Mouse (Mus musculus): ENCODE measurements at regions not wholly inside any gene's neighbourhood (a gene's known extent, or its start where the extent isn't known, plus 50 kb on each side); places are given as distances from the start of the nearest gene placed in this dataset.

- no peak for DNase-seq
Observed at GRCm38 (mm10) chr13:46222031-46222430, 51.5 kb upstream of the Stmnd1 start.

- peak; percentile 61 for DNase-seq
Observed at GRCm38 (mm10) chr13:46218101-46218701, 55.3 kb upstream of the Stmnd1 start.

GRCm38 (mm10) chr13:46216954-46217838 is 56.3 kb upstream of the Stmnd1 start:
- DNase-seq, result no peak

- DNase-seq, result no peak
Observed at GRCm38 (mm10) chr13:46203551-46203950, 70.0 kb upstream of the Stmnd1 start.

- DNase-seq, result no peak
Observed at GRCm38 (mm10) chr13:46202586-46202985, 70.9 kb upstream of the Stmnd1 start.

- DNase-seq, result no peak
Observed at GRCm38 (mm10) chr13:46201029-46201599, 72.4 kb upstream of the Stmnd1 start.

GRCm38 (mm10) chr13:46193131-46193530 is 80.4 kb upstream of the Stmnd1 start:
- no peak for DNase-seq

- no peak for DNase-seq
Observed at GRCm38 (mm10) chr13:46189726-46190125, 83.8 kb upstream of the Stmnd1 start.

- DNase-seq, result no peak
Observed at GRCm38 (mm10) chr13:46182851-46183250, 90.7 kb upstream of the Stmnd1 start.

GRCm38 (mm10) chr13:46180606-46181133 is 92.9 kb upstream of the Stmnd1 start:
- DNase-seq, result no peak

- no peak for DNase-seq
Observed at GRCm38 (mm10) chr13:46179916-46180315, 93.6 kb upstream of the Stmnd1 start.

- no peak for DNase-seq
Observed at GRCm38 (mm10) chr13:46173103-46173502, 100.4 kb upstream of the Stmnd1 start.

GRCm38 (mm10) chr13:46162025-46162374 is 111.5 kb upstream of the Stmnd1 start:
- DNase-seq, result peak; percentile 80

- peak; percentile 7 for DNase-seq
Observed at GRCm38 (mm10) chr13:46161261-46162024, 112.1 kb upstream of the Stmnd1 start.

- DNase-seq, result no peak
Observed at GRCm38 (mm10) chr13:46159354-46159753, 114.2 kb upstream of the Stmnd1 start.

GRCm38 (mm10) chr13:46153282-46154260 is 120.0 kb upstream of the Stmnd1 start:
- no peak for DNase-seq

- no peak for DNase-seq
Observed at GRCm38 (mm10) chr13:46140006-46140405, 133.5 kb upstream of the Stmnd1 start.

- DNase-seq, result no peak
Observed at GRCm38 (mm10) chr13:46139251-46139650, 134.3 kb upstream of the Stmnd1 start.

GRCm38 (mm10) chr13:46135411-46135810 is 138.1 kb upstream of the Stmnd1 start:
- no peak for DNase-seq

- no peak for DNase-seq
Observed at GRCm38 (mm10) chr13:46129236-46129855, 144.2 kb upstream of the Stmnd1 start.

- no peak for DNase-seq
Observed at GRCm38 (mm10) chr13:46123446-46123845, 150.1 kb upstream of the Stmnd1 start.
